Mouse (Mus musculus) ovary, adult 2 months (tissue): ENCODE measurements around the gene Ddx54. TPM values are rescaled to one million over a fixed set of nuclear protein-coding genes. Genes with fewer than 3 reads are reported as not detected.

Experiments used
- polyA plus RNA-seq: library from polyadenylated mRNA; depleted of rRNA; stranded (reverse); fragments of >200 nt; gene quantifications from 2 replicates; pipeline ENCODE4 v1.2.3, GENCODE M21; 2012; rRNA removed

Ddx54 gene
- polyA plus RNA-seq: 61.9 and 63.9 TPM in 2 replicates

DNA sequence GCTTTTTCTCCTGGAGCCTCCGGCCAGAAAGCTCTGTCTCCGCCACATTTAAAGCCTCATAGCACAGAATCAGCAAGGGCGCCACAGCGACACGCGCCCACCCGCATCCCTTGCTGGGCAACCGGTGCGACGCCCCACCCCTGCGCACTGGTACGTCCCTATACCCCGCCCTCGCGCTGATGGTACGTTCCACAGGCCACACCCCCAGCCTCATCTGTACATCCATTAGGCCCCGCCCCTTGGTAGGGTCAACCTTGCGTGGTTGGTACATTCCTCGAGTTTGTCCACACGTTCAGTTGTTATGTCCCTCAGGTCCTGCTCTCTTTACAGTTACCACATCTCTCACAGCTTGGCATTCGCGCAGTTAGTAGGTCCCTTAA, at the start of gene Ddx54, which contains the start of gene Rita1:
Gene Ddx54, plus strand, starts transcription at position 298 of the 380 bp plus-strand sequence.
Gene Rita1, minus strand, starts transcription at position 148 of the 380 bp plus-strand sequence.

GRCm38 (mm10) chr5:120588569-120589094, 23.9 kb upstream of the Ddx54 start, which contains the start of the genes Tpcn1 and Iqcd:
TSS of gene Tpcn1 (minus strand) at chr5:120588673.
TSS of gene Iqcd (plus strand) at chr5:120589016.

DNA sequence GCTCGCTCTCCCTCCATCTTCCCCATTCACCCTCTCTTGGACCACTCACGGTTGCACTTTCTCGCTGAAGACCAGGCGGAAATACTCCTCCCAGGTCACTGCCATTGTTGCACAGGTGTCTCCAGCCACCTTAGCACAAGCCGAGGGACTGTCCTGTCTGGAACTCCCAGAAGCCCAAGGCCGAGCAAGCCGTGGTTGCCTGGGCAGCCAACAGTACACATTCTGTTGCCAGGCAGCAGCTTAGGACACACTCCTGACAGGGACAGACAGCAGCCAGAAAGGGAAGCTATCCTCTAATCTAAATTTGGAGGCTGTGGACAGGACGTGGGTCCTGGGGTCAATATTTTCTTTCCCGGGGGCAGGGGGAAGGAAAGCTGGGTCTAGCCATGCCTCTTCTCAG, 21.6 kb downstream of the Ddx54 start, which contains the start of gene Cfap73:
Gene Cfap73, minus strand, starts transcription at position 105 of the 400 bp plus-strand sequence.

GRCm38 (mm10) chr5:120648569-120649373, 36.2 kb downstream of the Ddx54 start, which contains the start of gene Rasal1:
TSS of gene Rasal1 (plus strand) at chr5:120648812.

Other genes with a start within 250 kb of the Ddx54 start
- 0.06 and 0.09 TPM in 2 replicates for gene Lhx5, start 181.0 kb upstream of the Ddx54 start, polyA plus RNA-seq
- 41.6 and 44.9 TPM in 2 replicates for gene Sdsl, start 139.9 kb upstream of the Ddx54 start, polyA plus RNA-seq
- 0.60 and 1.2 TPM in 2 replicates for gene Sds, start 136.2 kb upstream of the Ddx54 start, polyA plus RNA-seq
- 74.1 and 75.6 TPM in 2 replicates for gene Plbd2, start 109.1 kb upstream of the Ddx54 start, polyA plus RNA-seq
- 36.4 and 42.5 TPM in 2 replicates for gene Slc8b1, start 101.6 kb upstream of the Ddx54 start, polyA plus RNA-seq
- gene Tpcn1, start 24.1 kb upstream of the Ddx54 start, polyA plus RNA-seq: 70.8 and 89.3 TPM in 2 replicates
- 3.8 and 4.6 TPM in 2 replicates for gene Iqcd, start 23.7 kb upstream of the Ddx54 start, polyA plus RNA-seq
- 20.3 and 23.6 TPM in 2 replicates for gene Rita1, start 150 bp upstream of the Ddx54 start, polyA plus RNA-seq
- gene Cfap73, start 21.5 kb downstream of the Ddx54 start, polyA plus RNA-seq: 0.47 and 1.3 TPM in 2 replicates
- 6.8 and 19.2 TPM in 2 replicates for gene Rasal1, start 36.1 kb downstream of the Ddx54 start, polyA plus RNA-seq
- gene Dtx1, start 99.2 kb downstream of the Ddx54 start, polyA plus RNA-seq: 26.3 and 31.9 TPM in 2 replicates
- gene Oas2, start 137.1 kb downstream of the Ddx54 start, polyA plus RNA-seq: 9.6 and 9.9 TPM in 2 replicates
- 2.3 and 3.1 TPM in 2 replicates for gene Oas3, start 164.9 kb downstream of the Ddx54 start, polyA plus RNA-seq
- gene Oas1e, start 182.8 kb downstream of the Ddx54 start, polyA plus RNA-seq: 10.8 and 12.8 TPM in 2 replicates
- 9.6 and 11.6 TPM in 2 replicates for gene Oas1c, start 199.8 kb downstream of the Ddx54 start, polyA plus RNA-seq
- 0.44 and 0.53 TPM in 2 replicates for gene Oas1f, start 234.6 kb downstream of the Ddx54 start, polyA plus RNA-seq
- gene Oas1h, start 248.7 kb downstream of the Ddx54 start, polyA plus RNA-seq: 4.4 and 6.3 TPM in 2 replicates